Mouse (Mus musculus) embryonic fibroblast, embryonic 13.5 days (primary cell): ENCODE measurements around the gene Kmt2e.

Experiments used
- CTCF ChIP-seq: IDR thresholded peaks from 2 replicates; pipeline ENCODE4 v1.5.1; 2011; ENCODE audit warnings: mild to moderate bottlenecking, control low read depth, low read length, moderate library complexity, borderline replicate concordance; ENCODE audit not compliant: insufficient read depth
- POLR2A ChIP-seq: IDR thresholded peaks from 2 replicates; pipeline ENCODE4 v1.6.1; 2011; ENCODE audit warnings: low read depth, mild to moderate bottlenecking, control low read depth, low read length, moderate library complexity

DNA sequence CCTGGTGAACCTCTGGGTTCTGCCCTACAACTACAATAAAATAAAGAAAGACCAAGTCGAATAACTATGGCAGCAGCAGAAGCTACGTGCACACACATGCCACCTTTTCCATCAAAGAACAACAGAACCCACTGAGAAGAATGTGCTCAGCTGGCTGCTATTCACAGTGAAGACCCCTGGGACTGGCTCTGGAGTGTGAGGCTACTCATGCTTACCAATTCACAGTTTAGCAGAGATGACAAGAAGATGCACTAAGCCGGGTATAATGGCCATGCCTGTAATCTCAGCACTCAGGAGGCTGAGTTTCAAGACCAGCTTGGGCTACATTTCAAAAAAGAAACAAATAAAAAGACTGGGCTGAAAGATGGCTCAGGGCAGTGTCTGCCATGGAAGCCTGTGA, 82.7 kb downstream of the Kmt2e start:
- TF ChIP-seq POLR2A (no peak), CTCF (no peak)
